Mouse (Mus musculus) midbrain, embryonic 10.5 days (tissue): ENCODE measurements at regions not wholly inside any gene's neighbourhood (a gene's known extent, or its start where the extent isn't known, plus 50 kb on each side); places are given as distances from the start of the nearest gene placed in this dataset.

Experiments
- DNase-seq: peaks from one replicate; pipeline ENCODE4 v3.0.0-alpha.2; 2017; ENCODE audit warnings: low spot score
- H3K27ac ChIP-seq: fragments of 300-500 bp; sonication (generic); replicated peaks from 2 replicates; pipeline ENCODE4 v1.5.1; 2016; ENCODE audit warnings: mild to moderate bottlenecking
- H3K27me3 ChIP-seq: fragments of 300-500 bp; sonication (generic); 2 replicates; pipeline ENCODE4 v1.6.1; 2016; ENCODE audit warnings: low read depth, mild to moderate bottlenecking; ENCODE audit not compliant: poor library complexity, severe bottlenecking
- H3K36me3 ChIP-seq: fragments of 300-500 bp; sonication (generic); 2 replicates; pipeline ENCODE4 v1.6.1; 2016; ENCODE audit warnings: mild to moderate bottlenecking, moderate library complexity
- H3K4me1 ChIP-seq: fragments of 300-500 bp; sonication (generic); 2 replicates; pipeline ENCODE4 v1.6.1; 2016
- H3K4me3 ChIP-seq: fragments of 300-500 bp; sonication (generic); 2 replicates; pipeline ENCODE4 v1.5.1; 2016; ENCODE audit warnings: mild to moderate bottlenecking, moderate library complexity
- H3K9me3 ChIP-seq: fragments of 300-500 bp; sonication (generic); replicated peaks from 2 replicates; pipeline ENCODE4 v1.6.1; 2016; ENCODE audit warnings: mild to moderate bottlenecking
- WGBS: fragments of 180-500 bp; shearing (Covaris S2); methylation state at CpG from one replicate; pipeline ENCODE4 v1.1.7; 2016; 5-methylcytosine and 5-hydroxymethylcytosine counted together

DNA sequence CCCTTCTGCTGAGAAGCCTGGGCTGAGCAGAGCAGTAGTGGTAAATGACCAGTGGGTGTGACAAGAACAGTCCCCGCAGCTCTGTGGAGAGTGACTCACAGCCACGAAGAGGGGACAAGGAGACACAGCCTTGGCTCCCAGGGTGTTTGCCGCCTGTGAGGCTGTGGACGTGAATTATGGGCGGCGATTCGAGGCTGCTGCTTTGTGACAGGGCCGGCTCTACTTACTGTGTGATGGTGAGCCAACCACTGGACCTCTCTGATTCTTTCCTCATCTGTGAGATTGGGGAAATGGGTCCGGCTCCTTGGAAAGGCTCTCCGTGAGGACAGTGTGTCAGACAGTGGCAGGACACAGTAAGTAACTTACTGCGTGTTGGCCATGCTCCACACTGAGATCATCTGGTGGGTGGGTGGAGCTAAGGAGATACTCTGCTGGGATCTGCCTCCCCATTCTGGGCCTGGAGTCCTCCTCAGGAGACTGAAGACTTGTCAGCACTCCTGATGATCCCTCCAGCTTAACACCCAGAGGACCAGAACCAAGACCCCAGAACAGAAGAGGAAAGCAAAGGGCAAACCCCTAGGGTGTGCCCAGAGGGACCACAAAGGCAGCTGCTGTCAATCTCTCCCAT lies 233.3 kb upstream of the Tle3 start:
- Histone ChIP-seq H3K4me1 (peaks cover 21% of the 10 kb centered on the region), H3K27ac (peak overlapping the region; percentile 49; the same call in 1 of the 2 replicates), H3K27me3 (peaks cover 9% of the 10 kb centered on the region; the same call in 1 of the 2 replicates), H3K4me3 (no peak overlapping the region), H3K9me3 (no peaks in the 10 kb centered on the region), H3K36me3 (no peaks in the 10 kb centered on the region)
- WGBS = 81% methylated on average over 11 of the region's 11 CpGs
- DNase-seq = no peak

DNA sequence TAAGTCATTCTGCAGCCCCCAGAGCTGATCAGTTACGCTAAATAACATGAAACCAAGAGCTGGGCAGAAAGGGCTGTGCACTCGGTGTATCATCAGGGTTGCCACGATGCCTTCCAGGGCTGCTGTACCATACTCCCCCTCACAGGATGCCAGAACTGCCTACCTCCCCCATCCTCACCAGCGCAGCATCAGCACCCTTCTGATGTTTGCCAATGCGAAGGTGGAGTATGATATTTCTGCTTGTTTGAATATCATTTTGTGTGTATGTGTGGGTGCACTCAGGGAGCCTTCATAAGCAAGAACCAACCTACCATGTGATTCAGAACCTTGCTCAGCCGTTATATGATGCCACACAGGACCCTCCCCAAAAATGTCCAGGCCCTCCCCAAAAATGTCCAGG lies 229.1 kb upstream of the Tle3 start:
- no peak overlapping the region for H3K27ac ChIP-seq
- H3K4me3 ChIP-seq = no peak overlapping the region
- 92% methylated on average over 6 of the region's 6 CpGs for WGBS
- no peaks in the 10 kb centered on the region for H3K4me1 ChIP-seq
- no peaks in the 10 kb centered on the region for H3K9me3 ChIP-seq
- peaks cover 16% of the 10 kb centered on the region; the same call in 1 of the 2 replicates for H3K27me3 ChIP-seq
- H3K36me3 ChIP-seq = no peaks in the 10 kb centered on the region
- DNase-seq = no peak

DNA sequence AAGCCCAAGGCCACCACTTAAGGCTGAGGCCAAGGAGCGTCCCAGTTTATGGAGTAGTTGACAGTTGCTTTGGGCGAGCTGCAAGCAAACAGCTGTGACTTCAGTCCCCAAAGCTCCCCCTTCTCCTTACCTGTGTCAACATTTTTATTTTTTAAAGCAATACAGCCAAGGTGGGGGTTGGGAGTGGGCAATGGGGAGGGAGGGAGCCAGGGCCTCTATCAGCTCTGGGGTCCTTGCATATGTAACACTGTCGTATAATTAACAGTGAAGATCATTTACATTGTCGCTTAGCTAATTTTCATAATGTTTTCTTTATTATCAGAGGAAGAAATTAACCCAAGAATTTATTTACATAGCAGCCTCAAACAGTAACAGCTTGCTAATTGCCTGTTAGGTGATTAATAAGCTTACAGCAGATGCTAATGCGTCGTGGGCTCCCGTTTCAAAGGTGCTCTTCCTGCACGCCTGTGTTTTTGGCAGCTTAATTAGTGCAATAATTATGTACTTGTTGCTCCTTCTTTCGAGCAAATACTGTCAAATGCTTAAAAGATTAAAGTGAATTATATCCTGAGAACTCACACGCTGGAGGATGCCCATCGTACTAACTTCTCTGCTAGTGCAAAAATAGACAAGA lies 227.4 kb upstream of the Tle3 start:
- H3K4me3 ChIP-seq = no peak overlapping the region
- no peak for DNase-seq
- 83% methylated on average over 11 of the region's 11 CpGs for WGBS
- H3K36me3 ChIP-seq = no peaks in the 10 kb centered on the region
- H3K4me1 ChIP-seq = no peaks in the 10 kb centered on the region
- H3K27me3 ChIP-seq = 0 out of 2 replicates have a peak, but pooled peaks cover 9% of the 10 kb centered on the region
- no peak overlapping the region for H3K27ac ChIP-seq
- no peaks in the 10 kb centered on the region for H3K9me3 ChIP-seq

DNA sequence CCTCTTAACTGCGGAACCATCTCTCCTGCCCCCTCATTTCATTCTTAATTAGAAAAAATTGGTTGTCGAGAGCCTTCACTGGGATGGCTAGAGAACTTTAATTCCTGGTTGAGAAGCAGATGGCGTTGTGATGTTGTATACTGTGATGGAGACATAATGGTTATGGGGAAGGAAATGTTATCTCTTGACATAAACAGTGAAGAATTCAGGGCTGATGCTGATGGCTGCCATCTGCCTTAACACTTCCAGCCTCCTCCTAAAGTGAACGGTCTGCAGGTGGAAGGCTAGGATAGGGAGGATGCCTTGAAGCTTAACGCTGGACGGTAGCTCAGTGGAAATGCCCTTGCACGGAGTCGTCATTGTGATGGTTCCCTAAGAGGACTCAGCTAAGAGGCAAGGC lies 226.4 kb upstream of the Tle3 start:
- Histone ChIP-seq H3K27me3 (0 out of 2 replicates have a peak, but pooled peaks cover 17% of the 10 kb centered on the region), H3K36me3 (no peaks in the 10 kb centered on the region), H3K27ac (no peak overlapping the region), H3K4me1 (no peaks in the 10 kb centered on the region), H3K9me3 (no peaks in the 10 kb centered on the region), H3K4me3 (no peak overlapping the region)
- DNase-seq = no peak
- 94% methylated on average over 8 of the region's 8 CpGs for WGBS

DNA sequence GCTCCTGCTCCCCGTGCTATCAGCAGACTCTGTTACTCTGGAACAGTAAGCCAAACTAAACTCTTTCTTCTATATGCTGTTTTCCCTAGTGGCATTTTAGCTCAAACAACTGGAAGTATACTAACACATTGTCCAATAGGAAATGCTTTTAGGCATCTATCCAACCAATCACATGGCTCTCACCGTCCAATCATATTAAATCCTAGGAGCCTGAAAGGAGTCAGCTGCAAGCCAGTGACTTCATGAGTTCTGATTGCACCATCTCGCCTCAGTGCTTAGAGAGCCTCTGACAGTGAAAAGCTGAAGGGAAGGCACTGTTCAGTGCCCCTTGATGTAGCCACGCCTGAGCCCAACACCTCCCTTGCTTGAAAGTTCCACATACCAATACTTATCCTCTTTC lies 221.0 kb upstream of the Tle3 start:
- peaks cover 36% of the 10 kb centered on the region; the same call in 1 of the 2 replicates for H3K27me3 ChIP-seq
- H3K9me3 ChIP-seq = no peaks in the 10 kb centered on the region
- peaks cover 27% of the 10 kb centered on the region for H3K4me1 ChIP-seq
- DNase-seq = no peak
- H3K27ac ChIP-seq = no peak overlapping the region
- H3K36me3 ChIP-seq = no peaks in the 10 kb centered on the region
- no peak overlapping the region for H3K4me3 ChIP-seq
- 83% methylated on average over 4 of the region's 4 CpGs for WGBS

DNA sequence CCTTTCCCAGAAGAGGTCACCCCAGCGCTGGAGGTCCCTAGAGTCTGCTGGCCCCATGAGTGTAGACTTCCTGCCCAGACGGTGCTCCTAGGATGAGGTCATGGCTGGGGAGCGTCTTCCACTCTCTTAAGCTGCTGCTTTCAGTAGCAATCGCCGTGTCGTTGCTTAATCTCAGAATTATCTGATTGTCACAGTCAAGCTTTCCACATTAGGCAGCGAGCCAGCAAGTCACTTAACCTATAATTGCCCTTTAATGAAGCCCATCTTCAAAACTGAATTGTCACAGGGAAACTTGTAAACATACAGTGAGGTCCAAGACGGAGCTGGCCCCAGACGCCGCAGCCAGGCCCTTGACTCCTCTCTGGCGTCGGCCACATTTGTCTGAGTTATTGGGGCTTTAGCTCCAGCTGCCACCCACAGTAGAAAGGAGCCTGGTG lies 220.2 kb upstream of the Tle3 start:
- peaks cover 28% of the 10 kb centered on the region for H3K4me1 ChIP-seq
- H3K27me3 ChIP-seq = peaks cover 41% of the 10 kb centered on the region
- 81% methylated on average over 12 of the region's 12 CpGs for WGBS
- H3K9me3 ChIP-seq = no peaks in the 10 kb centered on the region
- no peak overlapping the region for H3K27ac ChIP-seq
- DNase-seq = no peak
- H3K36me3 ChIP-seq = no peaks in the 10 kb centered on the region
- H3K4me3 ChIP-seq = no peak overlapping the region

DNA sequence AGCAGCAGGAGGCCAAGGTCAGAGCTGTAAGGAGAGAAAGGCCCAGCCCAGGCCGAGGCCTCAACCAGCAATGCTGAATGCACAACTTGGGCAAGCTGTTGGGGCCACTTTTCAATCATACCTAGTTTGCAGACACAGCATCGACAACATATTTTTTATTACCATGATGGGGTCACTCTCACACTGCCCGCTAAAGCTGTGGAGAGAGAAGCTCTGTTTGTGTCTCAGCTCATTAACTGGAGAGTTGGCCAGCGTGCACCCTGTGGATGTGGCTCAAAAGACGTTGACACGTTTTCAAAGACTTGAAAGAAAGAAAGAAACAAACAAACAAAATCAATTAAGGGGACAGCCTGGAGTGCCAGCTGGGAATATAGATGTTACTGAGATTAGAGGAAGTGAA lies 217.4 kb upstream of the Tle3 start:
- Histone ChIP-seq H3K4me3 (no peak overlapping the region), H3K9me3 (no peaks in the 10 kb centered on the region), H3K27me3 (peaks cover 48% of the 10 kb centered on the region), H3K36me3 (no peaks in the 10 kb centered on the region), H3K27ac (peak overlapping the region; percentile 33; the same call in 1 of the 2 replicates), H3K4me1 (peaks cover 36% of the 10 kb centered on the region)
- 27% methylated on average over 6 of the region's 6 CpGs for WGBS
- no peak for DNase-seq

DNA sequence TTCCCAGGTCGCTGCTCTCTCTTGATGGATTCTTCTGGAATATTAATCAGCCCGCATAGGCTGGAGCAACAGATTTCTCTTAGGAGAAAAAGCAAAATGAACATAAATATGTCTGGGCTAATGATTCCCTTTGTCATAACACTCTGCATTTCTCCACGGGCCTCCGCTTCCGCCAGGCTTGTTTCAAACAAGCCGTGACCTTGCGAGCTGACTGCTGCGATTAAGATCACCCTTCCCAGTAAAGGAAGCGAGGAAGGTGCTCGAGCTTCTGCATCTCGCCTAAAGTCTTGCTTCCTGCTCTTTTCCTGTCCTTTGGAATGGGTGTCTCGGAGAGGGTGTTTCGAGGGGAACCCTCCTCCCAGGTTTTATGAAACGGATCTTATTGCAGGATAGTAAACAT lies 216.3 kb upstream of the Tle3 start:
- Histone ChIP-seq H3K4me3 (no peak overlapping the region), H3K27ac (no peak overlapping the region), H3K36me3 (no peaks in the 10 kb centered on the region), H3K4me1 (peaks cover 36% of the 10 kb centered on the region), H3K27me3 (peaks cover 48% of the 10 kb centered on the region), H3K9me3 (no peaks in the 10 kb centered on the region)
- DNase-seq = no peak
- WGBS = 77% methylated on average over 14 of the region's 14 CpGs

DNA sequence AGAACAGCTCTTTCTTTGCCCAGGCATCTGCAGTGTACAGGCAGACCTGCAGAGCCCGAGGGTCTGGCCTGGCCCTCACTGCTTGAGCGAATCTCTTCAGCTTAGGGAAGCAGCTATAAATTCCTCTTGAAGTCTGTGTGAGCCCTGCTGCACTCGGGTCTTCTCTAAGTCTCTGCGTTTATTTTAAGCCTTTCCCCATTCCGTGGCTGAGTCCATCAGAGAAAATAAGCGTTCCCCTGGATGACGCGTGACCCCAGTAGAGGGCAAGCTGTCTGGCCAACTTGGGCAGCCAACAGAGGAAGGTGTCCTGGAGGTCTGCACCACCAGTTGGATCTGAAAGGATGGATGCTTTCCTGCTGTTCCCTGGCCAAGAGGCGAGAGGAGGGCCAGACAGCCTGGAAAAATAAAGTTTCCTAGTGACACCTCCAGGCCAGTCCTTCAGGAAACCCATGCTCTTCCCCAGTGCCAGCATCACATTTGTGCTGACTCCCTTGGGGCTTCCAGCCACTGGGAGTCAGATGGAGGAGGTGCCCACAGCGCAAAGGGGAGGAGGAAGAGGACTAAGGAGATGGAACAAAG lies 213.9 kb upstream of the Tle3 start:
- Histone ChIP-seq H3K36me3 (no peaks in the 10 kb centered on the region), H3K4me1 (peaks cover 47% of the 10 kb centered on the region), H3K27ac (no peak overlapping the region), H3K9me3 (no peaks in the 10 kb centered on the region), H3K27me3 (peaks cover 58% of the 10 kb centered on the region), H3K4me3 (no peak overlapping the region)
- DNase-seq = no peak
- 54% methylated on average over 10 of the region's 10 CpGs for WGBS

DNA sequence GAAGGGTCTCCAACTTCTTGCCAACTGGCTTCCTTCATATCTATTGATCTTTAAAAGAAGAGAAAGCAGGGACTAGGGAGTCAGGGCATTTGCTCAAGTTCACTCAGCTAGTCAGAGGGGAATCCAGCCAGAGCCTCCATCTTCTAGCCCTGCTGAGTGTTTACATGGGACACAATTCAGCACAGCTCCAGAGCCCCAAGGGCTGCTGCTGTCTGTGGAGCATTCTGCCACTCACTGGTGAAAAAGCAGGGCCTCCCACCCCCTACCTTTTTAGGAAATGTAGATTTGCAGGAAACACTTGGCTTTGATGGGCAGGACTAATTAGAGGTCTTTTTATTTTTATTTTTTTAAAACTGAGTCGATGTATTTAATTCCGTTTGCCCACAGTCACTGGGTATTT lies 213.0 kb upstream of the Tle3 start:
- 93% methylated on average over 2 of the region's 2 CpGs for WGBS
- H3K4me3 ChIP-seq = no peak overlapping the region
- DNase-seq = no peak
- H3K27ac ChIP-seq = no peak overlapping the region
- no peaks in the 10 kb centered on the region for H3K9me3 ChIP-seq
- peaks cover 53% of the 10 kb centered on the region for H3K4me1 ChIP-seq
- H3K36me3 ChIP-seq = no peaks in the 10 kb centered on the region
- peaks cover 53% of the 10 kb centered on the region for H3K27me3 ChIP-seq

DNA sequence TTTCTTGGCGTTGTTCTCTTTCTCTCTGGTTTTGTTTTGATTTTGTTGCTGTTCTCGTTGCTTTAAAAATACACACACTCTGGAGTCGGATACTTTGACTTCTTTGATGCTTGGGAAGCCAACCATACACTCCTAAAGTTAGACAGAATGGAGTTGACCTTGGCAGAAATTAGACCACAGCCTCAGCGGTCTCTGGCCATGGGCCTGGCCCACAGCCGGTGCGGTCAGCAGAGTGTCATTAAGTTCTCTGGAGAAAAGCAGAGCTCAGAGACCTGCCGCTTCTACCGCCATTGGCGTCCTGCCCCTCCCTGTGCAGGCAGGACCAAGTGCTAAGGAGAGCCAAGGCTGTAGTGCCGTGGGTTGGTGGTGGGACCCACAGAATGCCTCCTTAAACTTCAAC lies 212.6 kb upstream of the Tle3 start:
- Histone ChIP-seq H3K27ac (no peak overlapping the region), H3K4me3 (no peak overlapping the region), H3K9me3 (no peaks in the 10 kb centered on the region), H3K27me3 (peaks cover 55% of the 10 kb centered on the region), H3K36me3 (no peaks in the 10 kb centered on the region), H3K4me1 (peaks cover 53% of the 10 kb centered on the region)
- no peak for DNase-seq
- 83% methylated on average over 10 of the region's 10 CpGs for WGBS

DNA sequence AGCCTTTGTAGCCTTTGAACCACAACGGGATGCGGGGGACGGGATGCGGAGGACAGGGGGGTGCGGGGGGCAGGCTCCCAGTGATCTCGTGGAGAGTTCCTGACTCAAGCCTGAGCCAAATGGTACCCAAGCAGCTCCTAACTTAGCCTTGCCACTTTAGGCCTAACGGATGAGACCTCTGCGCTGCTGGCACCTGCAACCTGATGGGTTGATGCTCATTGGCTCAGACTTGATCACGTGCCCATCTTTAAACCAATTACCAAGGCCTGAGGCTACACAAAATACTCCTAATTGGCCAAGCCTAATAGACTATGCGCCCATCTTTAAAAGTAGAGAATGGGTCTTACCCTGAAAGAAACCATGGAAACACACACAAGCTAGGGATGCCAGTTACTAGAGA lies 209.3 kb upstream of the Tle3 start:
- WGBS = 90% methylated on average over 10 of the region's 10 CpGs
- Histone ChIP-seq H3K9me3 (no peaks in the 10 kb centered on the region), H3K4me1 (peaks cover 57% of the 10 kb centered on the region), H3K4me3 (no peak overlapping the region), H3K27me3 (peaks cover 49% of the 10 kb centered on the region), H3K36me3 (no peaks in the 10 kb centered on the region), H3K27ac (peak overlapping the region; percentile 14; the same call in 1 of the 2 replicates)
- no peak for DNase-seq

DNA sequence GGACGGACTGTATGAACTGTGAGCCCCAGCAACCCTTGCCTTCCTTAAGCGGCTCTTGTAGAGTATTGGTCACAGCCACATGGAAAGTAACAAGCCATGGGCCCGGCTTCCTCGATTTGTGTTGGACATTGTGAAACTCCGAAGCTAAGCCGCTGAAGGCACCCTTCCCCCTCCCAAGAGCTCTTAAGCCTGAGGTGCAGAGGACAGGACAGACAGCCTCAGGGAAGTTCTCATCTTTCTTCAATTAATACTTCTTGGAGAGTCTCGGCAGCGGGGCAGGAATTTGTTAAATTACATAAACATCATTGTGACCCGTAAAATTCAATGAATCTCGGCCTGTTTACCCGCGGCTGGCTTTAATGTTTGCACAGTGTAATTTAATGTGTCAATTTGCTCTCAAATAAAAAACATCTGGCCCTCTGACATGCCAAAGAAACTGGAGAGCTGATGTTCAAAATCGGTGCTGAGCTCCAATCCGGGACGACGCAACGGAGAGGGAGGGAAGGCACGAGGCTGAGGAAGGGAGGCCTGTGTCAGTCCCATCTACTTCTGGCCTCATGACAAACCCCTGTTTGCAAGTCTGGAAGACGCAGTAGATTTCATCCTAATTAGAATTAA lies 208.4 kb upstream of the Tle3 start:
- no peak overlapping the region for H3K4me3 ChIP-seq
- WGBS = 68% methylated on average over 19 of the region's 19 CpGs

More for the DNA sequence above, 208.4 kb upstream of the Tle3 start:
- Histone ChIP-seq H3K27me3 (peaks cover 49% of the 10 kb centered on the region), H3K36me3 (no peaks in the 10 kb centered on the region), H3K27ac (0 out of 2 replicates have a peak overlapping the region, but pooled peaks have one; percentile 56), H3K9me3 (no peaks in the 10 kb centered on the region), H3K4me1 (peaks cover 49% of the 10 kb centered on the region)
- peak; percentile 35 for DNase-seq
